Mouse (Mus musculus) ovary, adult 18-20 months (tissue): ENCODE results near the gene Usf1.

Experiments used
- DNase-seq: peaks from one replicate; pipeline ENCODE4 v3.0.0; 2022; ENCODE audit warnings: low spot score, mixed read lengths

Gene Usf1

DNA sequence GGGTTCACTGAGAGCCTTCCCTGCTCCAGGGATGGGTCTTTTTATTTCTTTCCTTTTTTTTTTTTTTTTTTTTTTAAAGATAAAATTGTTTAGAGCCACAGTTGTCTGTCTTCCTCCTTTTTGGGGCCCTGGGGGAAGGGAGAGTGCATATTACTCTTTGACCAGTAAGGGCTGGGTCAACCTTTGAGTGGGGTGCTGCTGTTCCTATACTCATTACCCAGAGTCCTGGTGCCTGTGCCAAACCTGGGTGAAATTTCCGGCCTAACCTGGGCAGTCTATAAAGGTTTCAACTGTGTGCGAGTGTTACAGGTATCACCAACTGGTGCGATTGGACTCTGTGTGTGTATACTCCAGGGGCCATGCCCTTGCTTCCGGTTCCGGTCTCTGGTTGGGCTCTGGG is 7.5 kb downstream of the Usf1 start, which contains the start of gene Tstd1:
Tstd1 (plus strand) TSS at position 213 of the 400 bp plus-strand sequence.
- no peak for DNase-seq

DNA sequence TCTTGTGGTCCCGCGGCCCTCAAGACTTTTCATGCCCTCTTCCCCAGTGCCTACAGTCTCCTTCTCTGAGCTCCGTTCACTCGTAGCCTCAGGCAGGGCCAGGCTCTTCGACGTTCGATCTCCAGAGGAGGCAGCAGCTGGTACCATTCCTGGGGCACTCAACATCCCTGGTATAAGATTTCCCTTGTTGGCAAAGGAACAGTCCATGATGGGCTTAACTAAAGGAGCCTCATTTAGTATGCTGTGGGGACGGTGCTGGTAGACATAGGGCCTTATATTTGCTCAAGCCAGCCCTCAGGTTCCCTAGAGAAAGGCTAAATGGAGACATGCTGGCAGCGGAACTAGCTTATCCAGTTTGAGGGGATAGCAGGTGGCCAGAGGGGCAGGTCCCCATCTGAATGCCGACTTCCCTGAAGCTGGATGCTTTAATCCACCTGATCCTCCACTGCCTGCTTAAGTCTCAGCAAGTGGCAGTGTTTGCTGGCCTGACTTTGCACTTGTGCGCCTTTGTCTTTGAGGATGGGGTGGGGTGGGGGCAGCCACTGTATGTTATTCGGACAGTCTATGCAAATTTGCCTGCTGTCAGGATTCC is 8.3 kb downstream of the Usf1 start:
- no peak for DNase-seq

GRCm38 (mm10) chr1:171419905-171420304 is 8.8 kb downstream of the Usf1 start:
- no peak for DNase-seq

GRCm38 (mm10) chr1:171422504-171423095 is 11.5 kb downstream of the Usf1 start:
- DNase-seq = no peak

- no peak for DNase-seq
Measured at GRCm38 (mm10) chr1:171424638-171425037, 13.5 kb downstream of the Usf1 start.

- peak; percentile 79 for DNase-seq
Measured at GRCm38 (mm10) chr1:171425126-171425525, 14.0 kb downstream of the Usf1 start.

DNA sequence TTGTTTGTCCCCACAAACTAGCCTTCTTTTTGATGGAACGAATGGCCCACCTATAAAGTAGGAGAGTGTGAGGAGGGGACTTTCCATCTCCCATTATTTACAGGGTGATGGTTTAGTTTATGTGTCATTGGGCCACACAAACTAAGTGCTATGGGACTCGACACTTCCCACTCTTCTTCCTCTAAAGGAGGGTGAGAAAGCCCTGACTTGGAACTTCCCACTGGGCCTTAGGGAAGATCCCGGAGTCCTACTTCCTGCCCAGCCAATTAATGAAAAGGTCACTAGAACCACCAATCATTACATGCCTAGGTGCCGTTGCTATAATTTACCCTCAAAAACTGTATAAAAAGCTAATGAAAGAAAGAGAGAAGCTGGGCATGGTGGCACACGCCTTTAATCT is 21.0 kb downstream of the Usf1 start:
- no peak for DNase-seq

DNA sequence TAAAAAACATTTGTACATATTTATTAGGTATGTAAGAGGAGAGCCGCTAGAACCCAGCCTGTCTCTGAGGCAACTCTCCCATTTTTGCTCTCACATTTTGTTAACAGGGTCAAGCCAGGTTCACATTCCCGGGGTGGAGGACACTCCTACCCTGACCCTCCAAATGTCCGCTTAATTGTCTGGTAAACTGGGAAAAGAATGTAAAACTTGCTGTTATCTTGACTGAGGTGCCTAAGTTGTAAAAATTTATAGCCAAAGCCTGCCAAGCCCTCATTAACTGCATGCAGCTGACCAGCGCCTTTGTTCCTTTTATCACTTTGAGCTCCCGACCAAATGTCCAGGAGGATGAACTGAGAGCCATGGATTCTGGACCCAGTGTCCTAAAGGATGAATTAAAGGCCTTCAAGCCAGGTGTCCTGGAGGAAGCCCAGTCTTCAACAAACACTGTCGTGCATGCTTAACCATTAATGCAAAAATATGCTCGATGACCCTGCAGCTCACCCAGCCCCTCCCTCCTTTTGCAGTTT is 24.2 kb downstream of the Usf1 start:
- DNase-seq = no peak

- DNase-seq = no peak
Measured at GRCm38 (mm10) chr1:171435974-171436373, 24.9 kb downstream of the Usf1 start.

- peak; percentile 84 for DNase-seq
Measured at GRCm38 (mm10) chr1:171437264-171438013, 26.3 kb downstream of the Usf1 start, which contains the start of gene F11r. F11r (plus strand) TSS chr1:171437535.

- DNase-seq = no peak
Measured at GRCm38 (mm10) chr1:171438014-171438670, 27.0 kb downstream of the Usf1 start.

- no peak for DNase-seq
Measured at GRCm38 (mm10) chr1:171439072-171439471, 28.0 kb downstream of the Usf1 start.

DNA sequence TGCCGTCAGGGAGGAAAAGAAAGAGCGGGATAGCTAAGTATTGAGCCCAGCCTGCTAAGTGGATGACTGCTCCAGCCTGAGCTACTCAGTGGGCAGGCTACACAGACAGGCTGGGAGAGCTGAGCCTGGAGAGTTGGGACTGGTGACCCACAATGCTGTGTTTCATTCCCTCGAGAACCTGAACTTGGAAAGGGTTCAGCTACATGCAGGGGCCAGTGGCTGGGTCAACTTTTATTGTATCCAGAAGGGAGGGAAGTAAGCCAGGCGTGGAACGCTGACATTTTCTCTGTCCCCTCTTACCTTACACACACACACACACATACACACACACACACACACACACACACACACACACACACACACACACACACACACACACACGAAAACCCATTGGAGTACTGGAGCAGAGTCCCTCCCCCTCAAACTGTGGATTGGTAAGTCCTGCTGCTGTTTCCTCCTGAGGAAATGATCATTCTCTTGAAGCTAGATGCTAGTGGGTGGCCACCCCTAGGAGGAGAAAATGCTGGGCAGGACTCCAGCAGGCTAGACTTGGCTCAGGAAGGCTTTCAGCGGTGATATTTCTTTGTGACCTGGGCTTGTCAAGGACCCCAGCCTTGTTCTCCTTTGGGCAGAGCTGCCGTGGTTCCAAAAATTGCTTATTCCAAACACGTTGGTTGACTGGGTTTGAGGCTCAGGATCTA is 29.1 kb downstream of the Usf1 start:
- DNase-seq = peak; percentile 53

GRCm38 (mm10) chr1:171441466-171442412 is 30.6 kb downstream of the Usf1 start:
- no peak for DNase-seq

- no peak for DNase-seq
Measured at GRCm38 (mm10) chr1:171442413-171442760, 31.3 kb downstream of the Usf1 start.

GRCm38 (mm10) chr1:171445050-171445449 is 33.9 kb downstream of the Usf1 start:
- no peak for DNase-seq

DNA sequence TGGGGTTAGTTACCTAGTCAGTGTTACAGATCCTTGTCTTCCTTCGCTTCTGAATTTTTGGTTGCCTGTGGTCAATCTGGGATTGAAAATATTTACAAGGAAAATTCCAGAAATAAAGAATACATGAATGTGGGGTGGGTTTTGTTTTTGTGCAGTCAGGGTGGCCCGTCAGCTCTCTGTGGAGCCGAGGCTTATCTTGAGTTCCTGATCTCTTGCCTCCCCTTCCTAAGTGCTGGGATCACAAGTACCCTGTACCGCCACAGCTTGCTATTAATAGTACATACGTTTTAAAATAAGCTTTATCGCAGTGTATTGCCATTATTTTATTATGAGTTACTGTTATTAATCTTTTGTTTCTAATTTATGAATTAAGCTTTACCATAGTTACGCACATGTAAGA is 35.7 kb downstream of the Usf1 start:
- DNase-seq = no peak

DNA sequence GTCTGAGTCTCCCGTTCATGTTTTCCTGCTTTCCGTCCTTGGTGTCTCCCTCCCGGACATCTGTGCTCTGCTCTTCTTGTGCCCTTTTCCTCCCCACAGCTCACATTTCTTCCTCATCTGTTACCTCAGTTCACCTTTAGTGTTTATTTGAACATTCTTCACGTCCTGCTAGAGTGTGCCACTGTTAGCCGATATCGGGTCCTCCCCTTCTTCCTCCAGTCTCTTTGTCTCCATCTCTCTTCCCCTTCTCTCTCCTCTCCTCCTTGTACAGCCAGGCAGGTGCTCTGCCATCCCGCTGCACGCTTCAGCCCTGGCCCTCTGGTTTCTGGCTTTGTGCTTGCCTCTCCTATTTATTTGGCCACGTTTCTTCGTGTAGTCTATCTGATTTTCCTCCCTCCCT is 36.6 kb downstream of the Usf1 start:
- no peak for DNase-seq

GRCm38 (mm10) chr1:171450062-171450461 is 38.9 kb downstream of the Usf1 start:
- no peak for DNase-seq

- DNase-seq = no peak
Measured at GRCm38 (mm10) chr1:171451001-171451400, 39.9 kb downstream of the Usf1 start.

- DNase-seq = no peak
Measured at GRCm38 (mm10) chr1:171452522-171452921, 41.4 kb downstream of the Usf1 start.
